Mouse (Mus musculus) thymus, postnatal 14 days (tissue): Measurements from ENCODE around the gene Efna1.

Experiments
- DNase-seq: peaks from one replicate; pipeline ENCODE4 v3.0.0; 2021

Efna1 gene

DNA sequence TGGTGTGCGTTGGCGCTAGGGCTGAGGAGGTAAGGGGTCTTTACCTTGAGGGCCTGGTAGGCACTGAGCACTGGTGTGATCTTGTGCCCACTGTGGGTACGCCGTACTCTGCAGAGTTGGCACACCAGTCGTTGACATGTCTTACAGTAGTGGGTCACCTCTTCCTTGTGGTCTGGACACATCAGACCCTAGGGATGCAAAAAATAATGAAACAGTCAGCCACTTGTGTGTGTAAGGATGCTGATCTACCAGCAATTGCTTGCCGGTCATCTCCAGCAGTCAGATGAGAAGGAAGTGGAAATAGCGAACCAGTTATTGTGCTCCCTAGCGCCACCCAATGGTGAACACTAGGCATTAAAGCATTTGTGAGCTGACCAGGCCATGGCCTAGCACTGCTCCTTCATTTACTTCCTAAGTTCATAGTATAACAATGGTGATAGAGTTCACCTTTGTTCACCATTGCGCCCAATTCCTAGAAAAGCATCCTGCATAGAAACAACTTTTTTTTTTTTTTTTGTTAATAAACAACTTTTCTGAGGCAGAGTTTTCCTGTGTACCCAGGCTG lies 38.5 kb downstream of the Efna1 start:
- no peak for DNase-seq

- DNase-seq = no peak
Measured at GRCm38 (mm10) chr3:89238494-89238893, 42.4 kb downstream of the Efna1 start.

GRCm38 (mm10) chr3:89237682-89238081 lies 43.3 kb downstream of the Efna1 start:
- DNase-seq = no peak

- no peak for DNase-seq
Measured at GRCm38 (mm10) chr3:89236516-89236915, 44.4 kb downstream of the Efna1 start.

DNA sequence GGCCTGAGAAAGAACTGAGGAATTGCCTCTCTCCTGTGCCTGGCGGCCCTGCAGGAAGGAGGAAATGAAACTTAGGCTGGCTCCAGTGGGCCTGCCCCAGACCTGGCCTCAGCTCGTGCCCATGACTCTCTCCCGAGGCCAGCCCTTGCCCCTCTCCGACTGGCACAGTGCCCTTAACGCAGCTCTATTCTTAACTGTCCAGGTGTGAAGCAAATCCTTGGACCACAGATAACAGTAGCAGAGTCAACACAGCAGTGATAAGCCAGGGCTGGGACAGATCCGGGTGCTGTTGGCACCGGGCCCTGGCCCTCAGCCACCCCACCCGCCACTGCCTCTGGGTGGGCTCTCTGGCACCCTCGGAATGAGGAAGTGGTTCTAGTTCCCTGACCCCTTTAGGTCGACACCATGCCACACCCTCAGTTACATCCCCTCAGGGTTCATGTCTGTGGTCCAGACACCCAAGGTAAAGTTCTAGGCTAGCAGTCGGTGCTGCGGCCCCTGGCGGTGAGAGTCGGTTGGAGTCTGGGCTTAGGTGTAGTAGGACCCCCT lies 47.3 kb downstream of the Efna1 start:
- DNase-seq = no peak

GRCm38 (mm10) chr3:89232614-89233013 lies 48.3 kb downstream of the Efna1 start:
- DNase-seq = no peak

DNA sequence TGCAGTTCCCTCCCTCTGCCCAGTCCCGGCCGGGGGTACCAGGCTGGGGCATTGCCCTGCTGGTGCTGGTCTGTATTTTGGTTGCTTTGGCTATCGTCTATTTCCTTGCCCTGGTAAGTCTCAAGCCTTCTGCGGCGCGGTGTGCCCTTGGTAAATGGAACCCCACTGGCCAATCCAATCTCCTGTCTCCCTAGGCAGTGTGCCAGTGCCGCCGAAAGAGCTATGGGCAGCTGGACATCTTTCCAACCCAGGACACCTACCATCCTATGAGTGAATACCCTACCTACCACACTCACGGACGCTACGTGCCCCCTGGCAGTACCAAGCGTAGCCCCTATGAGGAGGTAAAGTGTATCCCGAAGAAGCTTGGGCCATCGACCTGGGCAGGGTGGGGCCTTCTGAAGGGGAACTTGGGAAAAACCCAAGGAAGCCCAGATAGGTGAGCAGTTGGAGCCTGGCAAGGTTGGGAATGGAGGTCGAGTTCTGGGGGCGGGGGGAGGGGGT lies 49.1 kb downstream of the Efna1 start:
- DNase-seq = no peak

DNA sequence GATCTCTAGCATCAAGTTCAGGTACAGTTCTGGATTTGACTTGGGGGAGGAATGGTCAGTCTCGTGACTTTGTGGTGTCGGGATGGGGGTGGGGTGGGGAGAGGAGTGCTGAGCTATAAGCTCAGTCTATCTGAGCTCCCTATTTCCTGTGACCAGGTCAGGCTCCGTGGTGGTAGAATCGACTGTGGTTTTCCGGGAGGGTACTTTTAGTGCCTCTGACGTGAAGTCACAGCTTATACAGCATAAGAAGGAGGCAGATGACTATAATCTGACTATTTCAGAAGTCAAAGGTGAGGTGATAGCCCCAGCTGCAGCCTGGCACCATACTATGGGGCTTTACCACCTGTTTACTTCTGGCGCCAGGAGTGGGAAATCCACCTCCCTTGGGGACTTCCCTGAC lies 49.6 kb downstream of the Efna1 start:
- DNase-seq = no peak

DNA sequence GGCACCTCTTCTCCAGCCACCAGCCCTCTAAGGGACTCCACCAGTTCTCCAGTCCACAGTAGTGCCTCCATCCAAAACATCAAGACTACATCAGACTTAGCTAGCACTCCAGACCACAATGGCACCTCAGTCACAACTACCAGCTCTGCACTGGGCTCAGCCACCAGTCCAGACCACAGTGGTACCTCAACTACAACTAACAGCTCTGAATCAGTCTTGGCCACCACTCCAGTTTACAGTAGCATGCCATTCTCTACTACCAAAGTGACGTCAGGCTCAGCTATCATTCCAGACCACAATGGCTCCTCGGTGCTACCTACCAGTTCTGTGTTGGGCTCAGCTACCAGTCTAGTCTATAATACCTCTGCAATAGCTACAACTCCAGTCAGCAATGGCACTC lies 50.4 kb downstream of the Efna1 start:
- DNase-seq = no peak

GRCm38 (mm10) chr3:89229276-89229675 lies 51.7 kb downstream of the Efna1 start:
- DNase-seq = no peak

DNA sequence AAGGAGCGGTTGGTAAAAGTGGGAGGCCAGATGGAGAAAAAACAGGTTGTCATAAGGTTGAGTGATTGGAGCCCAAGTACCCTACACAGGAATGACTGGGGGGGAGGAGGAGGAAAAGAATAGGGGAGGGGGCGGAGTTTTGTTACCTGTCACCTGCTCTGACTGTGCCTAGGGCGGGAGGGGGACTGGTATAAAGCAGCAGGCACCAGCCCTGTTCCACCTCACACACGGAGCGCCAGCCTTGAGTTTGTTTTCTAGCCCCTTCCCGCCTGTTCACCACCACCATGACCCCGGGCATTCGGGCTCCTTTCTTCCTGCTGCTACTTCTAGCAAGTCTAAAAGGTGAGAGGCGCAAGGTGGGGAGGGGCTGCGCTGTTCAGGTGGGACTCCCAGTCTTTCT lies 52.1 kb downstream of the Efna1 start, which contains the start of gene Muc1:
Gene Muc1, plus strand, starts transcription at position 222 of the 400 bp plus-strand sequence.
- no peak for DNase-seq

- DNase-seq = peak; percentile 89
Measured at GRCm38 (mm10) chr3:89228180-89228549, 52.8 kb downstream of the Efna1 start.

DNA sequence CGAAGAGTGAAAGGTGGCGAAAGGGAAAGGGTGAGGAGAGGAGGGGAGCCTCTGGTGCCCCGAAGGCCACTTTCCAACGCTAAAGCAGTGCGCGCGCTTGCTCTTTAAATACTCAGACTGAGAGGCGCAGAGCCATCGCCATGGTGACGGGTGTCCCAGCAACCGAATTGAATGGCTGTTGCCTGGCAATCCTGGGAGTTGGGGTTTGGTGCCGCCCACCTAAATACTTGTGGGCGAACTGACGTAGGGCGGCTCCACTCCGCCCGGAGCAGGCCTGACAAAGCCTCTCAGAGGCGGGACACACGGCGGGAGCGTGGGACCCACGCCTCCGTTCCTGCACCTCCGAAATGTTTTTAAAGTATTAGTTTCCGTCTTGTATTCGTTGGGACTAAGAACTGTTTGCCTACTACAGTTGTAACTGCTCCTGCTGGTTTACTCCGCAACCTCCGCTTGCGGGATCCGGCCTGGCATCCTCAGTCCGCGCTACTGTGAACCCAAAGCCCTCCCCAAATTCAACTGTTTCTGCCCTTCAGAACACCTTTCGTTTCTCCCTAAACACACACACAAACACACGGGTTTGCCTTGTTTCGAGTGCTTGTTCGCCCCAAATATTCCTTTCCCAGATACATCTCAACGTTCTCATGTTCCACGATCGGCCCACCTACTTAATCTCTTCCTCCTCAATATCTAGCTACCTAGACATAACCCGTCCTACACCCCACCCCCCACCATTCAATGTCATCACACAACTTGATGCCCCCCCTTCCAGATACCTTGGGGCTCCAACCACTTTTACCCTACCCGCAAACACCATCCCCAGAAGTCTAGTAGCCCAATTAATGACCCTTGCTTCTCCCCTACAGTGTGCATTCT lies 53.4 kb downstream of the Efna1 start:
- peak; percentile 55 for DNase-seq

DNA sequence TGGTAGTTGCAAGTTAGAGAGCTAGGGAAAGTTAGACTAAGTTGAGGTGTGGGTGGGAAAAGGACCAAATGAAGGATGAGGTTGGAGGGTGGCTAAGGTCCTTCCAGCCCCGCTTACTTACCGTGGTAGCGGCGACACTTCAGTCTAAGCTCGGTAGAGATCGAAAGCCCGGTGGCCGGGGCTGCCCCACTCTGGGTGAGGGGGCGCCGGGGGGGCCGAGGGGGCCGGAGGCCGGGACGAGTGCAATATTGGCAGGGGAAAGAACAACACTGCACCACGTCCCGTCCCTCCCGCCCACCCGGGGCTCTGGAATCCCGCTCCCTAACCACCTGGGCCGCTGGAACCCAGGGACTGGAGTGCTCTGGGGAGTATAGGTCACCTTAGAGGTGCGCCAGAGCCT lies 54.0 kb downstream of the Efna1 start, which contains the start of gene Mtx1:
Gene Mtx1, minus strand, starts transcription at position 189 of the 400 bp plus-strand sequence.
- DNase-seq = no peak

DNA sequence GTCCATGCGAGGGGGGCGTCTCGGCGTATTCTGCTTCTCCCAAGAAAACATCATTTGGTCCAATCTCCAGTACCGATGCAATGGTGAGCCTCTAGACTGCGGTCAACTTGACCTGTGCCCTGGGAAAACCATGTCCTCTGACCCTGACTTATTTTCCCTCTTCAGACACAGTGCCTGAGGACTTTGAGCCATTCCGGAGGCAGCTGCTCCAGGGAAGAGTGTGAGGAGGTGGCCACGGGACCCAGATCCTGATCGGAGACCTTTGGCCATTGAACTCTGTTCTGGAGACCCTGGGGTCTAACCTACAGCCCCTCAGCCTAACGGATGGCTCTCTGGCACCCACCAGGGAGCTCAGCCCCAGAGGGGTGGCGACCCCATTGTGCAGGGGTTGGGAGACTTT lies 54.6 kb downstream of the Efna1 start:
- no peak for DNase-seq

- no peak for DNase-seq
Measured at GRCm38 (mm10) chr3:89225918-89226317, 55.0 kb downstream of the Efna1 start.

DNA sequence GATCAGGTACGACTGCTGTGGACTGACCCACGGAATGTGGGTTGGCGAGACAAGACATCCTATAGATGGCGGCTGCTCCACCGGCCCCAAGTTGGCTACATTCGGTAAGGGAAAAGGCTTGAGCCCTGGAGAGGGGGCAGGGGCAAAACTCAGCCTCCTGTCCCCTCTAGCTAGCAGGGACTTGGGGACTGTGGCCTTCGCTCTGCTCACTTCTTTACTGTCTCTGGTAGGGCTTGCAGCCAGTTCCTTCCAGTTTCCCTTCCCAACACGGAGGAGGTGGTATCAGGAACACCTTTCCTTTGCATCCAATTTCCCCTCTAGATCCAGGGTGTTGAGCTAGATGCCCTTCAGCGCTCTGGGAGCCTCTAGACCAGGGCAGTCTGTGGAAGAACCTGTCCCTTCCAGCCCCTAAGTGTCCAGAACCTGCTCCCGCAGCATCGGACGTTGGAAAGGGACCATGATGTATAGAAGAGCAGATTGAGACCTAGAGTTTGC lies 55.6 kb downstream of the Efna1 start:
- no peak for DNase-seq

- no peak for DNase-seq
Measured at GRCm38 (mm10) chr3:89224796-89225195, 56.1 kb downstream of the Efna1 start.
